Mouse (Mus musculus) heart, embryonic 14.5 days (tissue): Measurements from ENCODE around the gene Atp2c2. TPM values are rescaled to one million over a fixed set of nuclear protein-coding genes. Genes with fewer than 3 reads are reported as not detected.

ENCODE experiments used
- ATAC-seq: fragments of 200-750 bp; cut with Nextera tagmentation; 2 replicates; pipeline ENCODE4 v1.8.0; 2017; ENCODE audit warnings: low read depth, moderate TSS enrichment; ENCODE audit not compliant: insufficient number of reproducible peaks, insufficient read depth, low FRiP score
- H3K27ac ChIP-seq, 2 experiments: fragments of 200-500 bp in 1 of 2; fragments of 300-500 bp in 1 of 2; sonication (generic) in 1 of 2; replicated peaks in 1 of 2; 2 replicates each; pipeline ENCODE4 v1.5.1; 2012 to 2014; ENCODE audit warnings: low read depth in 2 of 2, low read length in 2 of 2, control low read depth in 1 of 2, mild to moderate bottlenecking in 1 of 2, mixed read lengths in 1 of 2; ENCODE audit not compliant: control insufficient read depth in 1 of 2, insufficient read depth in 1 of 2
- H3K27me3 ChIP-seq: fragments of 300-500 bp; sonication (generic); 2 replicates; pipeline ENCODE4 v1.6.1; 2014; ENCODE audit warnings: mild to moderate bottlenecking, low read length, control low read depth; ENCODE audit not compliant: control insufficient read depth, insufficient read depth
- H3K36me3 ChIP-seq: fragments of 300-500 bp; sonication (generic); 2 replicates; pipeline ENCODE4 v1.6.1; 2014; ENCODE audit warnings: mild to moderate bottlenecking, control low read depth, low read length, mixed read lengths; ENCODE audit not compliant: control insufficient read depth, insufficient read depth
- H3K4me1 ChIP-seq, 2 experiments: fragments of 200-500 bp in 1 of 2; fragments of 300-500 bp in 1 of 2; sonication (generic) in 1 of 2; 2 replicates each; pipeline ENCODE4 v1.6.1; 2012 to 2014; ENCODE audit warnings: low read length in 2 of 2, control low read depth in 1 of 2, mixed read lengths in 1 of 2; ENCODE audit not compliant: control insufficient read depth in 2 of 2, insufficient read depth in 2 of 2
- H3K4me2 ChIP-seq: fragments of 300-500 bp; sonication (generic); 2 replicates; pipeline ENCODE4 v1.6.1; 2014; ENCODE audit warnings: mild to moderate bottlenecking, low read length
- H3K4me3 ChIP-seq, 2 experiments: fragments of 200-500 bp in 1 of 2; fragments of 300-500 bp in 1 of 2; sonication (generic) in 1 of 2; 2 replicates each; pipeline ENCODE4 v1.5.1; 2012 to 2014; ENCODE audit warnings: low read length in 2 of 2, mild to moderate bottlenecking in 2 of 2, control low read depth in 1 of 2, low read depth in 1 of 2, moderate library complexity in 1 of 2; ENCODE audit not compliant: control insufficient read depth in 1 of 2, insufficient read depth in 1 of 2
- H3K9ac ChIP-seq: fragments of 300-500 bp; sonication (generic); 2 replicates; pipeline ENCODE4 v1.6.1; 2014; ENCODE audit warnings: mild to moderate bottlenecking, low read length
- H3K9me3 ChIP-seq: fragments of 300-500 bp; sonication (generic); 2 replicates; pipeline ENCODE4 v1.6.1; 2016; ENCODE audit warnings: low read length, control low read depth; ENCODE audit not compliant: control insufficient read depth
- WGBS: fragments of 180-500 bp; shearing (Covaris S2); extraction: QIAGEN DNeasy Blood & Tissue Kit; methylation state at CpG from one replicate; pipeline ENCODE4 v1.1.7; 2014; 5-methylcytosine and 5-hydroxymethylcytosine counted together
- polyA plus RNA-seq: library from polyadenylated mRNA; unstranded; fragments of >200 nt; fragmentation: Nextera tagmentation; extraction: Ambion mirVana; gene quantifications from 2 replicates; pipeline ENCODE4 v1.2.1, GENCODE M21; 2014

The Atp2c2 gene
- polyA plus RNA-seq, 1 experiment from 2014 or later = 0.43 TPM

GRCm38 (mm10) chr8:119762226-119763220, 62.7 kb downstream of the Atp2c2 start:
- WGBS = 85% methylated on average over 21 of the region's 21 CpGs
- Histone ChIP-seq H3K4me3 (no peak overlapping the region), H3K27ac (no peak overlapping the region), H3K4me2 (no peak overlapping the region), H3K9ac (no peak overlapping the region), H3K27me3 (no peaks in the 10 kb centered on the region), H3K4me1 (peaks cover 2 to 5% of the 10 kb centered on the region in 2 experiments; a peak in 1 of 4 replicates), H3K36me3 (peaks cover 59% of the 10 kb centered on the region), H3K9me3 (no peaks in the 10 kb centered on the region)
- ATAC-seq = no peak

GRCm38 (mm10) chr8:119765311-119765710, 65.5 kb downstream of the Atp2c2 start:
- Histone ChIP-seq H3K9ac (no peak overlapping the region), H3K27me3 (no peaks in the 10 kb centered on the region), H3K4me3 (no peak overlapping the region), H3K36me3 (peaks cover 72% of the 10 kb centered on the region), H3K9me3 (no peaks in the 10 kb centered on the region), H3K27ac (no peak overlapping the region), H3K4me1 (peaks cover 2 to 5% of the 10 kb centered on the region in 2 experiments; a peak in 1 of 4 replicates), H3K4me2 (no peak overlapping the region)
- WGBS = 86% methylated on average over 10 of the region's 10 CpGs
- ATAC-seq = no peak

GRCm38 (mm10) chr8:119765761-119766444, 66.1 kb downstream of the Atp2c2 start:
- Histone ChIP-seq H3K4me2 (no peak overlapping the region), H3K9ac (no peak overlapping the region), H3K9me3 (no peaks in the 10 kb centered on the region), H3K36me3 (peaks cover 69% of the 10 kb centered on the region), H3K4me1 (peaks cover 2 to 5% of the 10 kb centered on the region in 2 experiments; a peak in 1 of 4 replicates), H3K4me3 (no peak overlapping the region), H3K27me3 (no peaks in the 10 kb centered on the region), H3K27ac (no peak overlapping the region)
- ATAC-seq = no peak
- 73% methylated on average over 22 of the region's 22 CpGs for WGBS

- no peak for ATAC-seq
- no peak overlapping the region for H3K27ac ChIP-seq
- WGBS = 79% methylated on average over 7 of the region's 7 CpGs
These were observed 76.9 kb downstream of the Atp2c2 start for GRCm38 (mm10) chr8:119776668-119777245.

GRCm38 (mm10) chr8:119777765-119778164, 78.0 kb downstream of the Atp2c2 start:
- Histone ChIP-seq H3K27ac (peak overlapping the region; percentile 54 to 80), H3K27me3 (no peaks in the 10 kb centered on the region), H3K36me3 (peaks cover 5% of the 10 kb centered on the region; the same call in 1 of the 2 replicates), H3K9me3 (no peaks in the 10 kb centered on the region), H3K4me2 (peak overlapping the region; percentile 91), H3K4me3 (peak overlapping the region; percentile 71 to 78), H3K9ac (peak overlapping the region; percentile 85), H3K4me1 (peaks cover 13 to 19% of the 10 kb centered on the region in 2 experiments)
- whole genome bisulfite sequencing = 21% methylated on average over 7 of the region's 7 CpGs
- no peak for ATAC-seq

More at GRCm38 (mm10) chr8:119776668-119777245, 76.9 kb downstream of the Atp2c2 start:
- H3K27me3 ChIP-seq = no peaks in the 10 kb centered on the region
- no peak overlapping the region for H3K9ac ChIP-seq
- H3K9me3 ChIP-seq = no peaks in the 10 kb centered on the region
- H3K36me3 ChIP-seq = peaks cover 11% of the 10 kb centered on the region; the same call in 1 of the 2 replicates
- no peak overlapping the region for H3K4me3 ChIP-seq
- 0 out of 2 replicates have a peak overlapping the region, but pooled peaks have one; percentile 91 for H3K4me2 ChIP-seq
- peaks cover 13 to 19% of the 10 kb centered on the region in 2 experiments for H3K4me1 ChIP-seq

- no peaks in the 10 kb centered on the region for H3K27me3 ChIP-seq
These were observed 78.5 kb downstream of the Atp2c2 start, which contains the start of gene Tldc1 for GRCm38 (mm10) chr8:119778263-119778662. Gene Tldc1 (minus strand): TSS chr8:119778416.

More at GRCm38 (mm10) chr8:119778263-119778662, 78.5 kb downstream of the Atp2c2 start, which contains the start of gene Tldc1:
- H3K36me3 ChIP-seq = 0 out of 2 replicates have a peak, but pooled peaks cover under 1% of the 10 kb centered on the region
- peak within 1 kb of the TSS; percentile 54 to 80 for H3K27ac ChIP-seq
- peak within 1 kb of the TSS; percentile 91 for H3K4me2 ChIP-seq
- peak; percentile 94 for ATAC-seq
- peaks cover 13 to 19% of the 10 kb centered on the region in 2 experiments for H3K4me1 ChIP-seq
- under 1% methylated on average over 18 of the region's 18 CpGs for WGBS
- H3K4me3 ChIP-seq = peak within 1 kb of the TSS; percentile 71 to 78
- H3K9me3 ChIP-seq = no peaks in the 10 kb centered on the region
- peak within 1 kb of the TSS; percentile 85 for H3K9ac ChIP-seq
